Mouse (Mus musculus) lung, postnatal 0 days (tissue): Measurements from ENCODE around the gene Gnai3.

Experiments used
- CTCF ChIP-seq: IDR thresholded peaks from 2 replicates; pipeline ENCODE4 v1.5.1; 2016; ENCODE audit warnings: antibody characterized with exemption, mild to moderate bottlenecking
- EP300 ChIP-seq: IDR thresholded peaks from 2 replicates; pipeline ENCODE4 v1.6.1; 2016; ENCODE audit warnings: antibody characterized with exemption, mild to moderate bottlenecking, control low read depth

GRCm38 (mm10) chr3:108112246-108112645 is 33.7 kb downstream of the Gnai3 start:
- TF ChIP-seq CTCF (no peak), EP300 (no peak)
